Mouse (Mus musculus) embryonic fibroblast, embryonic 13.5 days (primary cell): Measurements from ENCODE around the gene Tenm4. TPM values are rescaled to one million over a fixed set of nuclear protein-coding genes. Genes with fewer than 3 reads are reported as not detected.

ENCODE experiments used
- H3K27ac ChIP-seq: 2 replicates; pipeline ENCODE4 v1.5.1; 2012; ENCODE audit warnings: low read length, control low read depth, inconsistent platforms; ENCODE audit not compliant: insufficient read depth
- H3K4me1 ChIP-seq: 2 replicates; pipeline ENCODE4 v1.6.1; 2011; ENCODE audit warnings: low read length; ENCODE audit not compliant: control insufficient read depth, insufficient read depth
- H3K4me3 ChIP-seq: 2 replicates; pipeline ENCODE4 v1.5.1; 2011; ENCODE audit warnings: mild to moderate bottlenecking, control low read depth, low read length; ENCODE audit not compliant: insufficient read depth
- CTCF ChIP-seq: IDR thresholded peaks from 2 replicates; pipeline ENCODE4 v1.5.1; 2011; ENCODE audit warnings: mild to moderate bottlenecking, control low read depth, low read length, moderate library complexity, borderline replicate concordance; ENCODE audit not compliant: insufficient read depth
- POLR2A ChIP-seq: IDR thresholded peaks from 2 replicates; pipeline ENCODE4 v1.6.1; 2011; ENCODE audit warnings: low read depth, mild to moderate bottlenecking, control low read depth, low read length, moderate library complexity
- polyA plus RNA-seq: library from polyadenylated mRNA; stranded (reverse); fragments of >200 nt; gene quantifications from 2 replicates; pipeline ENCODE4 v1.2.4, GENCODE M21; 2011; ENCODE audit warnings: low read depth; ENCODE audit not compliant: missing spikeins, insufficient read length

Tenm4 gene
- polyA plus RNA-seq, 1 experiment: 17.3 TPM

DNA sequence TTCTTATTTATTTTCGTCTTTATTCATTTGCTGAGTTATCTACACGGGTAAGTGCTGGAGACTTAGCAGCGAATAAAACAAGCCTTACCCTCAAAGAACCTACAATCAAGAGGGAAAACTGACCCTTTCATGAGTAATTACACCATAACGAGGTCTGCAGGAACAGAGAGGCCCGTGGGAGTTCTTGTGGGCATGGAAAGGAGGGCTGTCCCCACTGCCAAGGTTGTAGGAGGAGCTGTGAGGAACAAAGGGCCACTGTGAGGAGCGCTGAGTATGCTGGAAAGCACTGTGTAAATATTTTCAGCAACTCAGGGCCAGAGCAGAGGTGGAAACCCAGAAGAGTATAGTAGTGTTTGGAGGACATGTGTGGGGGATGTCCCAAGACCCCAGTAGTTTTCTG, 574.9 kb downstream of the Tenm4 start:
- Histone ChIP-seq H3K27ac (no peak overlapping the region), H3K4me3 (no peak overlapping the region), H3K4me1 (peaks cover 13% of the 10 kb centered on the region)
- no peak for TF ChIP-seq CTCF
- TF ChIP-seq POLR2A: no peak

DNA sequence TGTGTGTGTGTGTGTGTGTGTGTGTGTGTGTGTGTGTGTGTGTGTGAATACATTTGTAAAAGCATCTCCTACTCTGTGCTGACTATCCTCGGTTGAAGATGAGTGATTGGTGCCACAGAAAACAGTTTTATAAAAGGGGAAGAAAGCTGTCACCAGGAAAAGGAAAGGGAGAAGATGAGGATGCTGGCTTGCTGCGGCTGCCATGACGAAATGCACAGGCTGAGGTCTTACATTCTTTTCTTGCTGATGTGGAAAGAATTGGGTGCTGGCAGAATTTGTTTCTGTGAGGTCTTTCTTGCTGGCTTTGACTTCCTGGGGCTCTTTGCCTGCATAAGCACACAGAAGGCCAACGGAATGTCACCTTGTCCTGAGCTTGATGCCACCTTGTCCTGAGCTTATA, 575.7 kb downstream of the Tenm4 start:
- Histone ChIP-seq H3K27ac (no peak overlapping the region), H3K4me1 (peaks cover 13% of the 10 kb centered on the region), H3K4me3 (no peak overlapping the region)
- no peak for TF ChIP-seq POLR2A

DNA sequence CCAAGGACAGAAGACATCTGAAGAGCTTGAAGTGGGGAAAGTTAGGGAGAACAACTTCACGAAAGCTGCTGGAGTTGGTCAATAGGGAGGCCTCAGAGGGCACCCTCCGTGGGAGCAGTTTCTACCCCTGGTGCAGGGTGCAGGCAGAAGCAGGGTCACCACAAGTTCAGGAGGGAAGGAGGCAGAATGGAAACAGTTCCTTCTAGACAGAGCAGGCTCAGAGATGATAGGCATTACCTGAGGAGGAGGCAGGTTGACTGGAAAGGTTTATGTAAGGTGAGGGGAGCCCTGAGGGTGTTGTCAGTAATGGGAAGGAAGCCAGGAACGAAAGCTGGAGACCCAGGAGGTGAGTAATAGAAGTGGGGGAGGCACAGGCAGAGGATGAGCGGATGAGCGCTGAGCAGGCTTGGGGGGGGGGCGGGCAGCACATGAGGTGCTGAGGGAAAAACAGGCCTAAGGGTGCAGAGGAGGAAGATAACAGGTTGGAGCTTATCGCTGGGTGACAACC, 577.5 kb downstream of the Tenm4 start:
- H3K4me3 ChIP-seq: no peak overlapping the region
- peaks cover 11% of the 10 kb centered on the region for H3K4me1 ChIP-seq
- no peak overlapping the region for H3K27ac ChIP-seq
- TF ChIP-seq CTCF: no peak
- TF ChIP-seq POLR2A: no peak

DNA sequence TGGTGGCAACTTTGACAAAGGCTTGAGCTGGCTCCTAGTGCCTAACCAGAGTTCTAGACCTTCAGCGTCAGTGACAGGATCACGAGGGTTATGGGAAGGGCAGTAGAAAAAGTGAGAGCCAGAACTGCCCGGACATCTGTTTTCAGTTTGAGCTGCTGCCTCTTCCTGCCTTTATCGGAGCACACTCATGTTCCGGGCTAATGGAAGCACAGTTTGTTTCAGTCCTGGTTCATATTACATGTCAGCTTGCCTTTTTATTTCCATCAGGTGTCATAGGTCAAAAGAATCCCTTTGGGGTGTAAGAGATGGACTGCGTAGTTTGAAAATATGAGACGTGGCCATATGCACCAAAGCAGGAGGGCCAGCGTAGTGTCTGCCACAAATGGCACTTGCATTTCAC, 578.7 kb downstream of the Tenm4 start:
- H3K4me1 ChIP-seq: peaks cover 11% of the 10 kb centered on the region
- H3K4me3 ChIP-seq: no peak overlapping the region
- TF ChIP-seq CTCF: no peak
- TF ChIP-seq POLR2A: no peak
- no peak overlapping the region for H3K27ac ChIP-seq

DNA sequence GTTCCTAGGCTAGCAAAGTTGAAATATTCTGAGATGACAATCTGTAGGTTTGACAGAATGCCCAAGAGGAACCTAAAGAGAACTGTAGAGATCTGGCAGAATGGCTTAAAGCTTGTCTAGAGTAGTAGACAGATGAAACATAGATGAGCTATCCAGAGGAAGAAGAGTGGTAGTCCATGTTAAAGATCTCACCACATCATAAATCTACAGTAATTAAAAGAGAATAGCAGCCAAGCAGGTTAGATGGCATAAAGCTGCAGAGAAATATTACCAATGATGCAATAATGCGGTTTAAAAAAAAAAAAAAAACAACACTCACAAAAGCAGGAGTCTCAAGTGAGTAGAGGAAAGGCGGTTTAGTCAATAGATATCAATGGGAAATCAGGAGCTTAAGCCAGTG, 580.2 kb downstream of the Tenm4 start:
- H3K27ac ChIP-seq: no peak overlapping the region
- no peak overlapping the region for H3K4me3 ChIP-seq
- TF ChIP-seq CTCF: no peak
- TF ChIP-seq POLR2A: no peak
- H3K4me1 ChIP-seq: peaks cover 11% of the 10 kb centered on the region

DNA sequence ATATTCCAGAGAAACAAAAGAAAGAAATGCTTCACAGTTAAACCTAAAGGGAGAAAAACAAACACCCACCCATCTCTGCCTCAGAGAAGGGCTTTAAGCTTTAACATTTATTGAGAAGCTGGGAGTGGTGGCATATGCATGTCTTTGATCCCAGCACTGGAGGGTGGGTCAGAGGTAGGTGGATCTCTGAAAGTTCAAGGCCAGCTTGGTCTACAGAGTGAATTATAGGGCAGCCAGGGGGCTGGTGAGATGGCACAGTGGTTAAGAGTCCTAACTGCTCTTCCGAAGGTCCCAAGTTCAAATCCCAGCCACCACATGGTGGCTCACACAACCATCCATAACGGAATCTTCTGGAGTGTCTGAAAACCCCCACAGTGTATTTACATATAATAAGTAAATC, 581.7 kb downstream of the Tenm4 start:
- TF ChIP-seq CTCF (no peak), POLR2A (no peak)
- Histone ChIP-seq H3K4me1 (peaks cover 9% of the 10 kb centered on the region; the same call in 1 of the 2 replicates), H3K27ac (no peak overlapping the region), H3K4me3 (no peak overlapping the region)

DNA sequence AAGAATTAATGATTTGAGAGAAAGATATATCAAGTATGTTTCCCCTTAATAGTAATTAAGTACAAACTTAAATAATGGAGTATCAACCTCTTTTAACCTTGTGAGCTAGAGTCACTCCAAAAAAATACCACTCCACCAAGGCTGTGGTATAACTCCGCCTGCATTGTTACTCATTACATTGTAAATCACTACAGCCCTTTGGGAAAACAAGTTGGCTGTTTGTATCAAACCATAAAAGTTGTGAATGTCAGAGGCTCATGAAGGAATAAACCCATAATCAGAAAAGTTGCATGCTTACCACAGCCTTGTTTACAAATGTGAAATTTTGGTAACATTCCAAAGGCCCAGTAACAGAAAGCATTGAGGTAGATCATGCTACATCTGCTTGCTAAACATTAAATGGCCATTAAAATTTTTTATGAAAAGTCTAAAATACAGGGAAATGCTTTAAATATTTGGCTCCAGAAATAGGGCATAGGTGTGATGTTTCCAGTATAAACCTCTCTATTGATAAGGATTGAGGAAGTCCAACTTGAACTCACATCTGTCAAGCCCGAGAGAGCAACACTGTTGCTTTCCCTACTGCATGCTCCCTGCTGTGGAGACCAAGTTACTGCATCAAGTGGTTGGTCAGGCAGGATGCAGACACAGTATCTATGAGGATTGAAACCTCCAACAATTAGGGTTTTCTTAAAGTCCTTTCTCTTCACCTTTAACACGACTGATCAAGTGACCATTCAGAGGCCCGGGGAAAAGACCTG, 582.5 kb downstream of the Tenm4 start:
- no peak overlapping the region for H3K27ac ChIP-seq
- TF ChIP-seq POLR2A: no peak
- TF ChIP-seq CTCF: no peak
- no peak overlapping the region for H3K4me3 ChIP-seq
- peaks cover 9% of the 10 kb centered on the region; the same call in 1 of the 2 replicates for H3K4me1 ChIP-seq

DNA sequence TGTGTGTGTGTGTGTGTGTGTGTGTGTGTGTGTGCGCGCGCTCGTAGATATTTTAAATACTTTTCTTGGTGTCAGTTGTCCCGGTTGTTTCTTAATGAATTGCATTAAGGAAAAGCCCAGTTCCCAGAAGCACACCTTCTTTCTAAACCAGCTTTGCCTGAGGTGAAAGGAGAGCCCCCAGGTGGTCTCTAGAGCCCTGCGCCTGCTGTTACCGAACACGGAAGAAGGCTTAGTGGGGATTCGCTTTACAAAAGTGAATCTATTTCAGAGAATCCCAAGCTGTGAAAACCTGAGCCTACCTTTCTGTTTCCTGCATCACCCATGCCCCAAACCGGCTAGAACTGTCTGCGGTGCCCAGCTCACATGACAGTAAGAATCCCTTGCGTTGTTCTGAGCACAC, 583.1 kb downstream of the Tenm4 start:
- H3K27ac ChIP-seq: no peak overlapping the region
- TF ChIP-seq CTCF (no peak), POLR2A (no peak)
- no peak overlapping the region for H3K4me3 ChIP-seq
- peaks cover 7% of the 10 kb centered on the region; the same call in 1 of the 2 replicates for H3K4me1 ChIP-seq

DNA sequence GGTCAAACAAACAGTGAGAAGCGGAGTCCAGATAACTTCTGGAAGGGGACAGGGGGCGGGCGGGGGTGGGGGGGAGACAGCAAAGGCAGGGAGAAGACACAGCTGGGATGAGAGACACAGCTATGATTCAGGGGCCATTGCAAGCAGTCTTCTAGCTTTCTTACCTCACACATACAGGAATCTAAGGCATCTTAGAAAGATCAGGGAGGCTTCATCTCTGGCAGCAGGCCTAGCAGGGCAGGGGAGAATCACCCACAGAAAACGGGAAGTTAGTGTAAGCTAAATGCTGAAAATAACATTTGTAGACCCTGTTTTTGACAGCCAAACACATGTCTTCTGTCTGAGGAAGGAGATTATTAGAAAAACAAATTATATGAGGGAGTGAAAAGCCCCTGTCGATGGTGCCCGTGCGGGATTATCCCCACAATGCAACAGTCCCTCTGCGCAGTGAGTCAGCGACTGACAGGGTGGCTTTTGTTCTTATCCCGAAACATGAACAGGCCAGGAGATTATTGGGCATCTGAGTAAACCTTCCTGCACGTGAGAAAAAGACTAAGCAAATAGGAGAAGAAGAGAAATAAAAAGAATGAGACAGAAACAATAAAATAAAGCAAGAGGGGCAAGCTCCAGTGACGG, 584.5 kb downstream of the Tenm4 start:
- H3K4me3 ChIP-seq: no peak overlapping the region
- H3K4me1 ChIP-seq: no peaks in the 10 kb centered on the region; the same call in 1 of the 2 replicates
- no peak for TF ChIP-seq CTCF
- TF ChIP-seq POLR2A: no peak
- no peak overlapping the region for H3K27ac ChIP-seq

DNA sequence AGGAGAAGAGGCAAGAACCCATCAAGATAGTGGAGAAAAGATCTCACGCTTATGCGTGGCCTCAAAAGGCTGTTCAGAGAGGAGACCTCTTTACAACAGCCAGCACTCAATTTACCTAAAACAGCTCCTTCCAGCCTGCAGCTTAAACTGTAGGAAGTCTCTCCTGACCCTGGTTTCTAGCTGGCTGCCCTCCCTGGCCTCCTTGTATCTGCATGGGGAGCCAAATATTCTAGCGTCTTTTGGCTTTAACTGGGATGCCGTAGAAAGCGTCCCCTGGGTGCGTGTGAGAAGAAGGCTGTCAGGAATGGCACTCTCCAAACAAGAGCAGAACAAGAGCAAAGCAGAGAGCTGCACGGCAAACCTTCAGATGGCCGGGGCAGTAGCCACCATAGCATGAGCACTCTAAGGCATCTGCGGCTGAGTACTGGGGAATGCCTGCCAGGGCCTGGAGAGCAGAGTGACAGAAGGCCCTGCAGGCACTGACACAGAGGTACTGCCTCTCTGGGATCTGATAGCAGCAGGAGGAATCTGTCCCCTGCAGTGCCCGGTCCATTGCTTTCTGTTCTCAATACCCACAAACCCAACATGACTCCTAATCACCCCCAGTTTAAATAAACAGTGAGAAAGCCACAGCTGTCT, 585.2 kb downstream of the Tenm4 start:
- no peaks in the 10 kb centered on the region; the same call in 1 of the 2 replicates for H3K4me1 ChIP-seq
- H3K27ac ChIP-seq: no peak overlapping the region
- H3K4me3 ChIP-seq: no peak overlapping the region
- TF ChIP-seq CTCF (no peak), POLR2A (no peak)
